Mouse (Mus musculus): Measurements from ENCODE around the gene Arglu1.

Gene Arglu1

DNA sequence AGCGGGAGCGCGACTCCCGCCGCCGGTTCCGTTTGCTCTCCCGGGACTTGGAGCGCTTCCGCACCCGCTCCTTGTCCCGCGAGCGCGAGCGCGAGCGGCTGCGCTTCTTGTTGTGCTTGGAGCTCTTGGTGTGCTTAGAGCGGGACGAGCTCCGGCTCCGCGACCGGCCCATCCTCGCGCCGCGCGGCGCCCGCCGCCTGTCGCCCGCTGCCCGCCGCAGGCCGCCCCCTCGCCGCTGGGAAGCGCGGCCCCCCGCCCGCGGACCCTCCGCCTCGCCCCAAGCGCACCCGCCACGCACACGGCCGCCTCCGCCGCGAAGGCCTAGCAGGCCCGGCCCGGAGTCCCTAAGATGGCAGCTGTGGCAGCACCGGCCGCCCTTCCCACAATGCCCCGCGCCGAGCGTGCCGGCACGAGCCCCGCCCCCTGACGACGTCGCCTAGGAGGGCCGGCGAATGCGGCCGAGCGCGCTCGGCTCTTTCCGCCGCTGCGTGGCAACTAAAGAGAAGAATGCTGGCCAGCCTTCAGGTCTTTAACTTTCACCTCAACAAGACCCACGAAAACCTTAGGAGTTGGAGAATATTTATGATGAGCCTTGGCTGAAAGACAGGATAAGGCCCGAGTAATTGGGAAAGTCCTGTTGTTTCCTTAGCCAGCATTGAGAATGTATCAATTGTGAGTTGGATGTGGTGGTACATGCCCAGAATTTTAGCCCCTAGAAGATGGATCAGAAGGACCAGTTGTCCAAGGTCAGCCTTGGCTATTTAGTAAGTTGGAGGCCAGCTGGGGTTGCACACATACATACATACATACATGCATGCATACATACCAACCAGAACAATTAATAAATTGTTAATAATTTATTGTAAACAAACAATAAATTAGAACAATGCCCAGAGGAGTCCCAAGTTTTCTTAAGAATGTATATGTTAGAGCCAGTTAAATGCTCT, at the start of gene Arglu1:
TSS of gene Arglu1 (minus strand) at position 376 of the 947 bp plus-strand sequence.
- peak; percentile 80 for DNase-seq (ENCODE audit: low read depth, low spot score)

DNA sequence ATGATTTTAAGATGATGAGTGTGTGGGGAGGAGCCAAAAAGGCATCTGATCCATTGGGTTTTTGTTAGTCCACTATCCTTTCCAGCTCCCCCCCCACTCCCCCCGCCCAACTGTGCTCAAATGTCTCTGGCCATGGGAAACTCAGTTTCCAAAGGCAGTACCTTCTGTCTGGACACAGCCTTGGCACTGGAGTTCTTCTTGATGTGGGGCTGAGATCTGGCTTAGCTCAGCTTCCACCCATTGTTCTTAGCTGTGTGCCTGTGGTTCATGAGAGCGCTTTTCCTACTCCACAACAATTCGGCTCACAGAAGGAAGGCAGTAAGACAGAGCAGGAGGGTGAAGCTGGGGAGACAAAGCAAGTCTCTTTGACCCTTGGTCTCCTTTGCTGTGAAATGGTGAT, 47.0 kb upstream of the Arglu1 start:
- no peak for DNase-seq (ENCODE audit: low read depth, low spot score)

DNA sequence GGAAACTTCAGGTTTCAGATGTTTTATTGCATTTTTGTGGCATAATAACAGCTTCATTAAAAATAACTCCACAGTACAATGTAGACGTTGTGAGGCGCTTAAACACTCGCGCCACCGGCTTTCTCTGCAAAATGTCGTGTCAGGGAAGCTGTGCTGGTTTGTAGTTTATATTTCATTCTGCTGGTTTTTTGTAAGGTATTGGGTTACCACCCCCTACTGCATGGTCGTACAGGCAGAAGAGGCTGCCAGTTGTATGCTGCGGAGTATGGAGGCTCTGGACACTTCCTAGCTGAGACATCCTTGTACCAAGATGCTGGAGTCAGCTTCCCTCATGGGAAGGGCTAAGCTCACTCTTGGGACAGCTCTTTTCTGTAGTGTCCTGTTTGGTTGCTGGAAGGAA, 46.5 kb upstream of the Arglu1 start:
- no peak for DNase-seq (ENCODE audit: low read depth, low spot score)

DNA sequence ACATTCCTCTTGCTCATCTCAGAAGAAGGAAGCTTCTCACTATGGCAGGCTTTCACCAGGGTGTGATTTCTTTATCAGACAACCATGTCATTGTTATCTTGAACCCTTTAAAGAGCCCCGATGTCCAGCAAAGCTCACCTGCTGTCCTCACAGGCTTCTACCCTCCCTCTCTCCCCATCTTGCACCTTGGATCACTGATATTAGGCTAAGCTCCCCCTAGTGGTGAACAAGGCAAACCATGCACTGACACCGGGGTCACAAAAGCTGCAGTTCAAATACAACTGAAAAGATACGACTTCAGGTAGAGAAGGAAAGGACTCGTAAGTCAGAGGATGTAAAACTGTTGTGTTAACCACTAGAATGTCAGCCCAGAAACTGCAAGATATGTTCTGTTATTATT, 43.5 kb upstream of the Arglu1 start:
- DNase-seq (ENCODE audit: low read depth, low spot score), result no peak

DNA sequence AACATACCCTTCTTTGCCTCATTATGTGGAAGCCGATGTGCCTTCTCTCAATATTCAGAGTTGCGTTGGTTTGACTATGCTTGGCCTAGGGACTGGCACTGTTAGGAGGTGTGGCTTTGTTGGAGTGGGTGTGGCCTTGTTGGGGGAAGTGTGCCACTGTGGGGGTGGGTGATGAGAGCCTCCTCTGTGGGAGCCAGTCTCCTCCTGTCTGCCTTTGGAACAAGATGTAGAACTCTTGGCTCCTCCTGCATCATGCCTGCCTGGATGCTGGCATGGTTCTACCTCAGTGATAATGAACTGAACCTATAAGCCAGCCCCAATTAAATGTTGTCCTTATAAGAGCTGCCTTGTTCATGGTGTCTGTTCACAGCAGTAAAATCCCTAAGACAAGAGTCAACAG, 38.3 kb upstream of the Arglu1 start:
- no peak for DNase-seq (ENCODE audit: low read depth, low spot score)

DNA sequence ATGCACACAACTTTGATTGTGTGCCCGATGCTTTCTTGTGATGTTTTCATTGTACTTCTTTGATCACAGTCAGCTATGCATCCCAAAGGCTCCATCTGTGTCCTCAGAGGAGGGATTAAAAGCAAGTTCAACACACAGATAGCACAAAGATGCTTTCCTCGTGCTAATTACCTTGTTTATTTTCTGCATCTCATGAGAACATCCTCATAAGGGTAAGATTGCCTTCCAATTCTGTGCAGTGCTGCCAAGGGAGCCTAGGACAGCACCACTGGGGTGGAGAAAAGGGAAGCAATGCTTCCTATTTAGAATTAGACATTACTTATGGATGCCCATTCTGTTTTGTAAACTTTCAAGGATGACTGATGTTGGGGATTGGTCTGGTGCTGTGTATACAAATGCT, 36.2 kb upstream of the Arglu1 start:
- DNase-seq (ENCODE audit: low read depth, low spot score), result no peak

DNA sequence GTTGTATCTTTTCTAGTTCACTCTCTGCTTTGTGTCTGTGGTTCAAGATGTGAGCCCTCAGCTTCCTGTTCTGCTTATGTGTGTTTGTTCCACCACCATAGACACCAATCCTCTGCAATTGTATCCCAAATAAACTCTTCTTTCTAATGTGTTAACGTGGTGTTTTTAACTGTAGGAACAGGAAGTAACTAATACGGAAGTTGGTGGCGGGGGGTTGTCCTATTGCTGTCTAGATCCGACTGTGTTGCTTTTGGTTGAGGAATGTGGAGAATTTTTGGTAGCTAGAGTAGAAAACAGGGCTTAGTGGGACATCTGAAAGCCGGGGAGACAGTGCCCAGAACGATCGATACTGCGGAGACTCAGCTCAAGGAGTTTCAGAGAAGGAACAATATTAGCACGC, 14.5 kb upstream of the Arglu1 start:
- no peak for DNase-seq (ENCODE audit: low read depth, low spot score)

DNA sequence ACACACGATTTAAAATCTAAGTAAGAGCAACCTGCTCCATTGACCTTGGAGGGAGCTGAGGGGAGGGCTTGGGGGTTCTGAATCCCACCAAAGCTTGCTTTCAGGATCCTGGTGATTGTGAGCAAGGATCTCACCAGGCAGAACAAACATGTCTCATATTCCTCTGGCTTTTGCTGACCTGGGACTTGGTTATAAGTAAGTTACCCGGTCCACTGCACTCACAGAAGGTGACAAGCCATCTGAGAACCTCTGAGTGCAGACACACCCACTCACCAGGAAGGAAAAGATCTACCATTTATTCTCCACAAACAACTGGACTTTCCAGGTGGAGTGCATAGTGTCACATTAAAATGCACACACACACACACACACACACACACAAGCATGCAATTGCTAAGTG, 13.3 kb upstream of the Arglu1 start:
- DNase-seq (ENCODE audit: low read depth, low spot score), result no peak

DNA sequence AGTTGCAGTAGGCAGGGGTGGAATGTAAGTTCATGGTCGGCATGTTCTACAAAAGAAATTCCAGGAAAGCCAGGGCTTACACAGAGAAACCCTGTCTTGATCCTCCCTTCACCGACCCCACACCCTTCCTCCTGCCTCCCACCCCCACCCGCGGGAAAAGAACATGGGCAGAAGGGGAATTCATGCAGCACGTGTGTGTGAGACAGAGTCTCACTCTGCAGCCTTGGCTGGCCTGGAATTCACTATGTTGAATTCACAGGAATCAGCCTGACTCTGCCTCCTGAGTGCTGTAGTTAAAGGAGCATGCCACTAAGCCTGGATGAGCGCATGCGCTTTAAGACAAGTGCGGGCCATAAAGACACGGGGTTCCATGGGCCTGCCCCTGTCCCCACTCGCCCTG, 10.5 kb upstream of the Arglu1 start:
- DNase-seq (ENCODE audit: low read depth, low spot score), result no peak

DNA sequence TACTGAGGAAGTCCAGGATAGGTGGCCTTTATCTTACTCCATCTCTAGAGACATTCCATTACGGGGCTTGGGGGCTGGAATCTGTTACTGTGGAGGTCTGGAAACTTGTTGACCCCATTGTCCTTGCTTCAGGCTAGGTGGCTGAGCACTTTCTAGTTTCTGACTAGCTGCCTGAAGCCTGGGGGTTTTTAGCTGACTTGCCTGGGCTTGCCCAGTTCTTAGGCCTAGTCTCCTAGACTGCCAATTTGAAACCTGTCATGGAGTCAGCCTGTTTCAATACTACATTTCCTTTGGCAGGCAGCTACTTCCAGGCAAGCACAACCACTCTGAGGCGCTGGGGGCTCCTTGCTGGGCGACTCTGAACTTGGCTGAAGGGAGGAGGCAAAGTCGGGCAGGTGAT, 9.9 kb upstream of the Arglu1 start:
- DNase-seq (ENCODE audit: low read depth, low spot score), result no peak

DNA sequence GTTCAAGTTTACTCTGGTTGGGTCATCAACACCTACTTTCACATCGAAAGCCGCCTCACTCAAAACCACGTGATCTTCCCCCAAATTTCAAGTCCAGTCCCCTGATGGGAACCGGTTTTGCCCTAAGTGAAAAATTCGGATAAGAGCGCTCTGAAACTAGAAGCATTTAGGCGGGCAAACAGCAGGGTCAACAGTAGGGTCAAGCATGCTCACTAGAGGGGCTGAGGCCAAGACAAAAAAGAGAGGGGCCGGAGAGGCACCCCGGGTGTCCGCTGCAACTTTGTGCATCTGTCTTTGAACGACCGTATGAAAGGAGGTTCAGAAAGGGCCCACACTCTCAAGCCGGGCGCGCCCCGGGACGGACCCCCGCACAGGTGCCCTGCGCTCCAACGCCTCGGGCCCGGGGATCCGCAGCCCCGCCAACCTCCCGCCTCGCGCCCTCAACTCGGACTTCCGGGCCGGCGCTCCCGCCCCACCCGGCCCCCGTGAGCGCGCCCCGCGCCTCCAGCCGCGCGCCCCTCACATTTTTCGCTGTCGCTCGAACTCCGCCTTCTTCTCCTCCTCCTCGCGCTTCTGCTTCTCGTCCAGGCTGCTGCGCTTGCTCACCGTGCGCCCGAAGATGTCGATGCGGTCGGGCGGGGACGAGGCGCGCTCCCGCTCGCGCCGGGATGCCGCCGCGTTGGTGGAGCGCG, 721 bp downstream of the Arglu1 start:
- peak; percentile 35 for DNase-seq (ENCODE audit: low read depth, low spot score)

DNA sequence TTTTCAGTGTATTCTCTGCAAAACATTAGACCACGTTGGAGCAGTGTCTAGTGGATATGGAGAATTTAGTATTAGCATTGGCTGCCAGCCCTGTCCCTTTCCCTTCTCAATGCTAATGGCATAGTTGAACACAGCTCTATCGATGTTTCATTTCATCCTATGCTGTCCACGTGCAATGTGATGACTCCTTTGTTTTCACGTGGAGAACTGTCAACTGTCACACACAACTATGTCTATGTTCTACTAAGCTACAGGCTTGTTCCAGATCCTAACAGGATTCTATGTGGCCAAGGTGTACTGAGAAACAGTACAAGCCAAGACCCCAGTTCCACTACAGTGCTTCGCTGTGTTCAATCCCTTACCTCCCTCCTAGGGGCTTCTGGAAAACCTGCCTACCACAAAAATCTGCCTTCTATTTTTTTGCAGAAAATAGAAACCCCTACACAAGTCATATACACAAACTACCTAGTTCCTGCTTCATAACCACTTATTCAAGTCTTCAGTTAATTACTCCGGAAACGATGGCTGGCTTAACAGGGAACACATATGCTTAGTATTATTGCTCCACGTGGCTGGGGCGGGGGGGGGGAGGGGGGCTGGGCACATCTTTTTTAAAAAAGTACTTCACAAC, 1.4 kb downstream of the Arglu1 start:
- DNase-seq (ENCODE audit: low read depth, low spot score), result no peak

DNA sequence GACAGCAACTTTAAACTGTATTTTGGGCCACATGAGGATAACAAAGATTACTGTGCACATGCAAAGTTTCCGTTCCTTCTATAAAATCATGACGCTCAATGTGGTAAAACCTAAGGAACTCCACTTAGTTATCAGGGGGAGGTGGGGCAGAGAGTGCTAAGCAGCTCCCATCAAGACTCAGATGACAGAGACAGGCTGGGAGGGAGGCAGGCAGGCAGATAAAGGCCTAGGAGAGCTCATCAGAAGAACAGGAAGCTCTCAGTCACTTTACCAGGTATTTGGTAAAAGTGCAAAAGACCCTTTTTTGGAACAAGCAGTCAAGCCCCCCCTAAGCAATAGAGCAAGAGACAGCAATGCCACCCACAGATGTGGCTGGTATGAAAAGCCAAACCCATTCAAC, 4.8 kb downstream of the Arglu1 start:
- DNase-seq (ENCODE audit: low read depth, low spot score), result no peak

DNA sequence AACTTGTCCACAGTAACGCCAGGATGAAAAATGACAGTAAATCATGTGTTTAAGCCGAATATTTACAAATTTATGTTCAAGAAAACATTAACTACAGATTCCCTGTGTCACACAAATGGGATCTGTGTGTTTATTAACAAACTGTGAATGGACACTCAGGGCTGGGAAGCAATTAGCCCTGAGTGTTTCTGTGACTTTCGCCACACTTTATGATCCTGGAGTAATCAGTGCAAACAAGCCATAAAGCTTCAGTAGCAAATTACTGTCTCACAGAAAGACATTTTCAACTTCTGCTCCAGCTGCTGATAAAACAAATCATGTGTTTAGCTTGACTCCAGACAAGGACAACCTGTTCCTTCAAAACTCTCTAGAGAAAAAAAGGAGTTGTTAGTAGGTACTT, 7.6 kb downstream of the Arglu1 start:
- no peak for DNase-seq (ENCODE audit: low read depth, low spot score)

DNA sequence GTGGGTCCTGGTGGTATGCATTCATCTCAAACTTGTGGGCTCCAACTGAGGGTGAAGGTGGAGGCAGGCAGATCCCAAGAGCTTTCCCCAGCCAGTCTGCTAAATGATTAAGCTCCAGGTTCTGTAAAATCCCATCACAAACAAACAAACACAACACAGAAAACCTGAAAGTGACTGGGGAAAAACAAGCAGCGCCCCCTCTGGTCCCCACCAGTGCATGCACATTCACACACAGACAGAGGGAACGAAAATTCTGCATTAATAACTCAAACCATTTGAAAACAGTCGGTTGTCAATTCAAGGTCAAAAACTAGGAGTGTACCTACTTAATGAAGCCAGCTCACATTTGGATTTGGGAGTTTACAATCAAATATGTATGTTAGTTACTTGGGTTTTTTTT, 12.1 kb downstream of the Arglu1 start:
- DNase-seq (ENCODE audit: low read depth, low spot score), result no peak

DNA sequence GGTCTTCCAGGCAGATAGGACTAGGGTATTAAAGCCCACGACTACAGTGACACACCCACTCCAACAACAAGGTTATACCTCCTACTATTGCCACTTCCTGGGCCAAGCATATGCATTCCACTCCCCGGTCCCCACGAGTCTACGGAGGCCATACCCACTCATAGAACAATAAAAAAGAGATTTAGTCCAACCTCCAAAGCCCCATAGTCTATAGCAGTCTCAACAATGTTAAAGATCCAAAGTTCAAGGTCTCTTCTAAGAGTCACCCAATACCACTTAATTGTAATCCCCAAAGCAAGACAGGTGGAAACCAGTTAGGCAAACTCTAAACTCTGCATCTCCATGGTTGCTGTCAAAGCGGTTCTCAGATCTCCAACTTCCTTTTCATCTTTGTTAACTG, 15.5 kb downstream of the Arglu1 start:
- DNase-seq (ENCODE audit: low read depth, low spot score), result no peak

DNA sequence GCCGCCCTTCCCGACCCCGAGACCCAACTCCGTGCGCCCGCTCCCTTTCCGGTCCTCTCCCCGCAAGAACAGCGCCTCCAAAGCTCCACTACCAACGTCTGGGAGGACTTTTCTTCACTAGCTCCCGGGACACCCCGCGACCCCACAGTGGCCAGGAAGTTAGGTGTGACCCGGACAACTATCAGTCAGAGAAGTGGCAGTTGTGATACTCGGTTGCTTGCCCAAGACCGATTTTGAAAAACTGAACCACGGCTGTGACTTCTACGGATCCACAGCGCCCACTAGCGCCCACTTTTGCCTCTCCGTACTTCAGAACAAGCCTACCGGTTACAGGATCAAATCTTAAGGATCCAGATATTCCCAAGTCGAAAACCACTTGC, 28.6 kb downstream of the Arglu1 start:
- DNase-seq (ENCODE audit: low read depth, low spot score), result peak; percentile 82

DNA sequence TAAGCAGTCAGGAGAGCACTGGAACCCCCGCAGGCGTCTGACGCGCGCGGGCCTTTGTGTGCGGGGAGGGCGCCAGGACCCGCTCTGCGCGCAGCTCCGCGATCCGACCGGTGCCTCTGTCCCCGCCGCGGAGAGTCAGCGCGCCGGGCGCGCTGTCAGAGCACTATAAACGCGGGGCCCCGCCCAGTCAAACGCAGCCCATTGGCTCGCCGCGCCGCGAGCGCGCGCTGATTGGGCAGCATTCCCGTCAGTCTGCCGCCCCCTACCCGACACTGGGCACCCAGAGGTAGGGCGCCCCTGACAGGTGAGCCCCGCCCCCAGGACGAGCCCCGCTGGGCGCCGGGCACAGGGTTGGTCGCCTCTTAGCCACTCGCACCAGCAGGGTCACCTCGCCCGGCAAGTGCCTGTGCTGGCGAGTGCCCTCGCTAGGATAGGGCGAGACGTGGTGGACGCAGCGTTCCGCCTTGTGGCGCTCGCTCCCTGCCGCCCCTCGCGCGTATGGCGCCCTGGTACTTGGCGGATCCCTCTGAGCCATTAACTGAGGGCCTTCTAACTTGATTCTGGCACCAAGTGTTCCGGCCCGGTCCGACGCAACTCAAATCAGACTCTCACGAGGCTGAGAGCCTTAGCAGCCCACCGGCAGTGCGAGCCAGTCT, 29.1 kb downstream of the Arglu1 start, which contains the start of gene Efnb2:
TSS of gene Efnb2 (minus strand) at position 140 of the 656 bp plus-strand sequence.
- peak; percentile 78 for DNase-seq (ENCODE audit: low read depth, low spot score)

DNA sequence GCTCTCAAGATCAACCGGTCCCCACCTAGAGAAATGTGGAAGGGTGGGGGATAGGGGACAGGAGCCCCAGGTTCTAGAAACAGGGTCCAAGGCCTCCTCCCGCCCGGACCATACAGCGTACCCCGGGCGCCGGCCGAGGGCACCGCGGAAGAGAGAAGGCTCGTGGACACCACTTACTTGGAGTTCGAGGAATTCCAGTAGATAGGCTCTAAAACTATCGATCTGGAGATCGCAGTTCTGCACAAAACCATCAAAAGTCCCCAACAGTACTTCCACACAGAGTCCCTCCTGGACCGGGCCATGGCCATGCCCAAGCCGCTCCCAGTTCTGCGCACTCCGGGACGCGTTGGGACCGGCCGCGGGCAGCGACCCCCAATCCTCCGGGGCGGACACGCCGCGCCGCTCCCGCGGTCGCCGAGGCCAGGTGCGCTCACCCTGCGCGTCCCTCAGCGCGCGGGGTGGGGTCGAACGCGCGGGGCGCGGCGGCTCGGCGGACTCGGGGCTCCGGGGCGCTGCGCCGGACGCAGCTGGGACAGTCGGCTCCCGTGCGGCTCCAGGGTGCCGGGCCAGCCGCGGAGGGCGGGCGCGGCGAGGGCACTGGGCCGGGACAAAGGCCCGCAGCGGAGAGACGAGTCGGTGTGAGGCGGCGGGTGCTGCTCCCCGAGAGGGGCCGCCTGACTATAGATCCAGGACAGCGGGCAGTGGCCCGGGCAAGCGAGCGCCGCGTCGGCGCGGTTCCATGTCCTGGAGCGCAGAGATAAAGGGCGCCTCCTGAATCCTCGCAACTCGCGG, 29.8 kb downstream of the Arglu1 start:
- DNase-seq (ENCODE audit: low read depth, low spot score), result no peak

DNA sequence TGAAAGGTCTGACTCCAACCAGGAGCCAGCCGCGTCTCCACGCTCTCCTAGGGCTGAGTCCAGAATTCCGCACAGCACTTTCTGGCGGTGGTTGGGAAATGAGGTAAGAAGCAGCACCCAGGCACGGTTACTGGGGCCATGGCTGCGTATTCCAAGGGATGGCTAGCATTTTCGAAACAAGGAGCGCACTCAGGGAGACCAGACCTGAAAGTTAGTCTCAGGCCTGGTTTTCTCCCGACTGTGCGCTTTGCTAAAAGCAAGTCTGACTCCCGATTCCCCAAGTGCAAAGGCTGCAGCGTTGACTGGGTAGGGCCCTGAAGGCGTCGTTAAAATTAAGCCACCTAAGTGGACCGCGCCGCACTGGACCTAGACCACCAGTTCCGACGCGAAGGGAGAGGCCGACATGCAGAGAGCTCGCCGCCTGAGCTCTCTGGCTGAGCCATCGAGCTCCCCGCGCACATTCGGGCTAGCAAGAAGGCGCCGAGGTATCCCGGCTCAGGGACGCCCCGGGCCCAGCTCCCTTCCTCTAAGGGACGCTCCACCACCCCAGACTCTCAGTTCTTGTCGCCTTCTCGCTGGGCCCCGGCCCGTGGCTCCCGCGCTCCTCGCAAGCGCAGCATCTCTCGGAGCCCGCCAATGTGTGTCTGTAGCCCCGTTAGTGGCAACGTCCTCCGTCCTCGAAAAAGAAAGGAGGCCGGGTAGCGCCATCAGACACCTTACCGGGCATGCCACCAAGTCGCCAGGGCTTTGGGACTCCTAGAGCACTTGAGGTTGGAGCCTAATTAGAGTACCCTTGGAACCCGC, 30.6 kb downstream of the Arglu1 start:
- no peak for DNase-seq (ENCODE audit: low read depth, low spot score)

All from telencephalon, adult 2 months (tissue).